Mouse (Mus musculus): ENCODE data around the gene 1700001C19Rik.
A peak's percentile ranks its signal among the peaks of the same experiment; 100 is the strongest.
"Not testable (repeated sequence)": the region's sequence is repeated elsewhere in the genome, so short reads cannot be mapped to it uniquely, and the experiment has no call there.

The 1700001C19Rik gene

GRCm38 (mm10) chr17:47428831-47429304 lies 8.3 kb downstream of the 1700001C19Rik start:
- no peak for DNase-seq

- DNase-seq: no peak
Measured at GRCm38 (mm10) chr17:47427316-47427715, 9.9 kb downstream of the 1700001C19Rik start.

GRCm38 (mm10) chr17:47424186-47424585 lies 13.0 kb downstream of the 1700001C19Rik start:
- no peak for DNase-seq

- not testable (repeated sequence) for DNase-seq
Measured at GRCm38 (mm10) chr17:47422616-47423015, 14.6 kb downstream of the 1700001C19Rik start.

GRCm38 (mm10) chr17:47421566-47421965 lies 15.6 kb downstream of the 1700001C19Rik start:
- DNase-seq: no peak

- DNase-seq: no peak
Measured at GRCm38 (mm10) chr17:47420195-47420594, 17.0 kb downstream of the 1700001C19Rik start.

GRCm38 (mm10) chr17:47409897-47410861 lies 27.0 kb downstream of the 1700001C19Rik start:
- DNase-seq: peak; percentile 8 to 43

- peak; percentile 53 to 62 for DNase-seq
Measured at GRCm38 (mm10) chr17:47408558-47408898, 28.6 kb downstream of the 1700001C19Rik start.

- no peak for DNase-seq
Measured at GRCm38 (mm10) chr17:47407717-47408557, 29.2 kb downstream of the 1700001C19Rik start.

GRCm38 (mm10) chr17:47400451-47400850 lies 36.7 kb downstream of the 1700001C19Rik start, which contains the start of gene Guca1a:
TSS of gene Guca1a (minus strand) at chr17:47400584.
- DNase-seq: no peak

- no peak for DNase-seq
Measured at GRCm38 (mm10) chr17:47399091-47399490, 38.1 kb downstream of the 1700001C19Rik start.

- DNase-seq: no peak
Measured at GRCm38 (mm10) chr17:47395376-47395913, 41.7 kb downstream of the 1700001C19Rik start.

- DNase-seq: no peak
Measured at GRCm38 (mm10) chr17:47394223-47394869, 42.8 kb downstream of the 1700001C19Rik start.

- peak in 1 of 2 experiments; percentile 25 for DNase-seq
Measured at GRCm38 (mm10) chr17:47386649-47387048, 50.5 kb downstream of the 1700001C19Rik start.

- DNase-seq: no peak
Measured at GRCm38 (mm10) chr17:47385145-47385544, 52.0 kb downstream of the 1700001C19Rik start, which contains the start of gene Guca1b. TSS of gene Guca1b (plus strand) at chr17:47385393.

GRCm38 (mm10) chr17:47384064-47384463 lies 53.1 kb downstream of the 1700001C19Rik start:
- no peak for DNase-seq

GRCm38 (mm10) chr17:47383266-47383665 lies 53.9 kb downstream of the 1700001C19Rik start:
- DNase-seq: no peak

- DNase-seq: no peak
Measured at GRCm38 (mm10) chr17:47381917-47382316, 55.3 kb downstream of the 1700001C19Rik start.

- DNase-seq: no peak
Measured at GRCm38 (mm10) chr17:47378133-47378532, 59.0 kb downstream of the 1700001C19Rik start.

- no peak for DNase-seq
Measured at GRCm38 (mm10) chr17:47376779-47377280, 60.3 kb downstream of the 1700001C19Rik start.

GRCm38 (mm10) chr17:47373991-47374390 lies 63.2 kb downstream of the 1700001C19Rik start:
- DNase-seq: no peak

GRCm38 (mm10) chr17:47371451-47371850 lies 65.7 kb downstream of the 1700001C19Rik start:
- DNase-seq: peak; percentile 54 to 65

Data from cerebellum, adult 18-20 months (tissue).